Mouse (Mus musculus) adrenal gland, adult (tissue): ENCODE measurements around the gene Cstf2.

Experiments used
- DNase-seq, 2 experiments: peaks; one replicate each; pipeline ENCODE4 v3.0.0; 2022 to 2023; ENCODE audit warnings: low spot score in 1 of 2; ENCODE audit not compliant: inconsistent age in 2 of 2

Cstf2 gene

GRCm38 (mm10) chrX:134058987-134059712 lies at the start of gene Cstf2:
Cstf2 (plus strand) TSS chrX:134059187.
- peak; percentile 96 to 98 for DNase-seq

DNA sequence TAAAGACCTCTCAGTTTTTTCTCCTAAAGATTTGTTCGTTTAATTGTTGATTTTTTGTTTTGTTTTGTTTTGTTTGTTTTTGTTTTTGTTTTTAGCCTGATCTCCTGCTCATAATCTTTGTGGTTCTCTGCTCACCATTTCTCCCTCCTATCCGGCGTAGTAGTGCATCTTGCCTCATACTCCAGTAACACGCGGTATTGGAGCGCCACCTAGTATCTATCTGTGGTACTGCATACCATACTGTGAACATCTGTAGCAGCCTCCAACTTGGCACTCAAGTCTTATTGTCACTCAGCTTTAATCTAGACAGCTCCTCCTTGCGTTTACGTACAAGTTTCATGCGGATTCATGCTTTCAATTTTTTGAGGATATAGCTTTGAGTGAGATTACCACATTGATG lies 40.0 kb upstream of the Cstf2 start:
- DNase-seq: peak; percentile 49 to 87

GRCm38 (mm10) chrX:134020664-134021063 lies 38.3 kb upstream of the Cstf2 start:
- no peak for DNase-seq

DNA sequence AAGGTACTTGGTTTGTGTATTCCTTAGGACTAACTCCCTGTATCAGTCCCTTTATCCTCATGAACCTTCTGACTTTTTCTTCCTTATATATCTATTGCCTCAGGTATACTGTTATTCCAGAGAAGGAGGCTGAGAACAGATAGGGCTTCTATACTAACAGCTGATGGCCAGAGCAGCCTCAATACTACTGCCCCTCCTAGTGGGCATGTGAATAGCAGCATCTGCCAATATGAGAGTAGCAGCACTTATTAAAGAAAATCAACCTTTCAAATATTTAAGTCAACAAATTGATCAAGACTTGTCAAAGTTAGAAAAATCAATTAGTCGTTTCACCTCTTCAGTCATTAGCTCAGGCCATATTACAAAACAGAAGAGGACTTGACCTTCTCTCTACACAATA lies 10.0 kb upstream of the Cstf2 start:
- no peak for DNase-seq

DNA sequence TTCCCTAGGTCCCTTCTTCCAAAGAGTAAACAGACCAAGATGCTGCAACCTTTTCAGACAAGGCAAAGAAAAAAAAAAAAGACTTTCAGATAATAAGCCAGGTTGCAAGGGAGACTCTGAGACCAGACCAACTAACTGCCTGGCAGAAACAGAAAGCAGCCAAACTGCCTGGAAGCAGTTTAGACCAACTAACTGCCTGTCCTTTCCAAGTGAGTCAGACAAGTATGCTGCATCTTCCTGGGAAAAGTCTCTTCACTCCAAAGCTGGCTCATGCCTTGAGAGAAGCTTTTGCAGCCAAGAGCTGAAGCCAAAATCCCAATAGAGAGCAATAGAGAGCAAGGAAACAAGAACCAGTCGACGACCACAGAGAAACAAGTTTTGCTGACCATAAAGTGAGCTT lies 2.1 kb upstream of the Cstf2 start:
- DNase-seq: no peak

GRCm38 (mm10) chrX:134058040-134058875 lies 729 bp upstream of the Cstf2 start:
- DNase-seq: peak in 1 of 2 experiments; percentile 23

DNA sequence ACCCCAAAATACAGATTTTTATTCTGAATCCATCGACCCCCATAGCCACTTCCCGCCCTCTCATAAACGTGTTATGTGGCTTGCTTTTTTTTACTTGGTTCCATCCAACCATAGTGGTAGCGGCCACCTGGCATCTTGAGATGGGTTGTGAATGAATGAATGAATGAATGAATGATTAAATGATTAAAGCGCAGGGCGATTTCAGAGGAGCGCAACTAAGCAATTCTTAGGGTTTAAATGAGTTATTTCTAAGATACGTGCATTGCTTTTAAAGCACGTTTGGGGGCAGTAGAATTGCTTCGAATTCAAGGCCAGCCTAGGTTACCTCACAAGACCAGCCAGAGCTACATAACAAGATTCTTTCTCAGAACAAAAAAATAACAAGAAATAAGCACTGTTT lies 777 bp downstream of the Cstf2 start:
- no peak for DNase-seq

- no peak for DNase-seq
Observed at GRCm38 (mm10) chrX:134085453-134085852, 26.5 kb downstream of the Cstf2 start.

- DNase-seq: peak; percentile 32 to 51
Observed at GRCm38 (mm10) chrX:134102641-134103040, 43.7 kb downstream of the Cstf2 start.

DNA sequence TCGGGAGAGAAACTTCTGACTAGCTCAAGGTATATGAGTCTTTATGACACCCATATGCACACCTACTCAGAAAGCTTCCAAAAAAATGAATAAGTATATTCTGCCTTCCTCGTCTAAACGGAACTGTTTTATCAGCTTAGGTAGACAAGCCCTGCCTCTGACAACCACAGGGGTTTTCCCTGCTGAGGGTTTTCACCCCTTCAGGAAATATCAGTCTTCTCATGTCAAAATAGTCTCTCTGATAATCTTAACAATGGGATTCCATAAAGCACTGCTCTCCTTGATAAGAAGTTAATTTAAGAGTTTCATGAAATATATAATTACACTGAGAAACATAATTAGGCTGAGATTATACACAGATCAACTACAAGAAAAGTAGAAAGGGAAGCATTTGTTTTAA lies 52.8 kb downstream of the Cstf2 start:
- no peak for DNase-seq

GRCm38 (mm10) chrX:134116417-134116816 lies 57.4 kb downstream of the Cstf2 start:
- DNase-seq: no peak

DNA sequence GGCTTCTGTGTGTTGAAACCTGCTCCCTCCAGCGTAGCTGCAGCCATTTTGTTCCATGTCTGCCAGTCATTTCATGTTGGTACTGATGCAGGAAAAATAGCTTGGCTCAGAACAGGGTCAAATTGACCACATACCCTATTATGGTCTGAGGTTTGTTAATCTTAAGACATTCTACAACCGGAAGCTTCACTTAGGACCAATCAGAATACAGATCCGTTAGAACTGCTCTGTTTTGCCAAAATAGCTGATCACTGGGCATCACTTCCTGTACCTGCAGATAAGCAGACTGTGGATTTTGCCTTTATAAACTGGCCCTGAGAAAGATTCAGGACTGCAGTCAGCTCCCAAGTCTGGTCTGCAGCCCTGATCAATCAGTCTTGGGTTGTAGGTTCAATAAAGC lies 69.6 kb downstream of the Cstf2 start:
- DNase-seq: no peak

- DNase-seq: peak; percentile 19 to 59
Observed at GRCm38 (mm10) chrX:134132295-134132694, 73.3 kb downstream of the Cstf2 start.

- peak in 1 of 2 experiments; percentile 47 for DNase-seq
Observed at GRCm38 (mm10) chrX:134133821-134134220, 74.8 kb downstream of the Cstf2 start.
